Mouse (Mus musculus): ENCODE data around the gene Ap4e1.

DNA sequence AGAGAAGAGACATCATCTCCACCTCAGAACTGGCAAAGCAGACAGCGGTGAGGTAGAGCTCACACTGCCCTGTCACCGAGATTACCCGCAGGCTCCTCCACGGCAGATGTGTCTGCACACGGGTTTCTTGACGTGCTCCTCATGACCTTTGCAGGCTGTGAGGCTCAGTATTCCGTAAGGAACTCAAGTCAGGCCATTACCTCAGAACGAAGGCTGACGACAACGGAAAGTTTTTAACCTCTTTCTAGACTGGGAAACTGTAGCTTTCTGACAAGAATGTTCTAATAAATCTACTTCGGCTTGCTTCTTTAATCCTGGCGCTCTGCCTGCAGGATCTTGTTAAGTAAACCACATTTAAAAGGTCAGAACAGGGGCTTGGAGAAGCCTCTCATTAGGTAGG lies 15.8 kb upstream of the Ap4e1 start:
- TF ChIP-seq FLI1 (IDR thresholded peaks at IDR 0.05; ENCODE audit: low read length) (no peak), GATA1 (IDR thresholded peaks at IDR 0.05; ENCODE audit: borderline replicate concordance, low read length) (no peak)
